Mouse (Mus musculus): Measurements from ENCODE around the gene Msantd2. TPM values are rescaled to one million over a fixed set of nuclear protein-coding genes. Genes with fewer than 3 reads are reported as not detected.

The Msantd2 gene
- polyA plus RNA-seq (2016; fragmentation: Nextera tagmentation; extraction: Ambion mirVana), result 33.1 and 38.0 TPM in 2 replicates

DNA sequence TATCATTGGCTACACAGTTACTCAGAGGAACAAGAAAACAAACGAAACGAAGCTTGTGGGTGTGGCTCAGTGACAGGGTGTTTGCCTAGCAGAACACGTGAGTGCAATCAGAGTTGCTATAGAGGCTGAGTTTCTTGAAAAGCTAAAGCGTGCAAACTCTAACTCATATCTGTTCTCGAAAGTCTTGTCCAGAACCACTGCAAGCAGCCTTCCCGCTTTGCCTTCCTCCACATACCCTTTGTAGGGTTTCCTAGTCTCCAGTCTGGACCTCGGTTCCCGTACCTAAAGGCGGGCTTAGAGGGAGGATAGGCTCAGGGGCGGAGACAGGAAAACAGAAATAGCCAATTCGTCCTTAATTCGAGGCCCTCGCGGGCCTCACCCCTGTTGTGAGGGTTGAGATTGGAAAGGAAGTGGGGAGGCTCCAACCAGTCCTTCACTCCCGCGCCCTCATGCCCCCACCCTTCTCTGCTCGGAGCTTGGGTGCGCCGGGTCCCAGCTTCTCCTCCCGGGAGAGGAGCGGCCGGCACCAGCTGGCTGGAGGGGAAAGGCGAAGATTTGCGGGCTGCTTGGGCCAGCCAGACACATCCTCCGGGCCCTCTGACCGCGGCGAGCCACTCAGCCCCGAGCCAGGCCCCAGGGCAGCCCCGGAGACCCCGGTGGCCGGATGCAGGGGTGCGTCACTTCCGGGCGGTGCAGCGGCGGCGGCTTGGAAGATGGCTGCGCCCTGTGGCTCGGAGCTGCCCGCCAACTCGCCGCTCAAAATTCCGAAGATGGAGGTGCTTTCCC lies at the start of gene Msantd2:
Msantd2 (plus strand) TSS at position 709 of the 786 bp plus-strand sequence.
- WGBS, result under 1% methylated on average over 44 of the region's 44 CpGs
- H3K36me3 ChIP-seq, result peaks cover 19% of the 10 kb centered on the region
- DNase-seq (ENCODE audit: low spot score), result peak; percentile 98

DNA sequence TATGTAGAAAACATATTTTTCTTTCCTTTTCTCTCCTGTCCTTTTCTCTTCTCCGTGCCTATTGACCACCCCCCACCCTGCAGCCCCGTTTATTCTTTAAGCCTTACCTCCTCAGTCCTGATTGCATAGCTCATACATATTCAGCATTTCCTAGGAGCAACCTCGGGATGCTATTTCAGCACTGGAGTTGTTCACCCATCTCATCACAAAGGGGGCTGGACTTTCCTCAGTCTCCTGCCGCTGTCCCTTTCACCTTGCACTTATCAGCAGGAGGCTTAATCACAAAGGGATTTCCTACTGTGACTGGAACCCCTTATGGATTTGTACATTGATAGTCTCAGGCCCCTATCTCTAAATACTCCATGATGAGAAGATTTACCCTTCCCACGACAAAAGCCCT lies 36.7 kb upstream of the Msantd2 start:
- no peaks in the 10 kb centered on the region for H3K9me3 ChIP-seq (replicated peaks)
- peaks cover 76% of the 10 kb centered on the region for H3K27me3 ChIP-seq (ENCODE audit: low read depth, poor library complexity, severe bottlenecking)
- WGBS, result under 1% methylated on average over 5 of the region's 5 CpGs
- peaks cover 37% of the 10 kb centered on the region for H3K4me1 ChIP-seq
- H3K27ac ChIP-seq, result no peak overlapping the region
- DNase-seq (ENCODE audit: low spot score), result no peak
- H3K36me3 ChIP-seq, result no peaks in the 10 kb centered on the region
- no peak overlapping the region for H3K4me3 ChIP-seq

More for the DNA sequence above, at the start of gene Msantd2:
- Histone ChIP-seq H3K27ac (peak within 1 kb of the TSS; percentile 99), H3K4me3 (peak within 1 kb of the TSS; percentile 99), H3K4me1 (peaks cover 18% of the 10 kb centered on the region), H3K27me3 (ENCODE audit: low read depth, poor library complexity, severe bottlenecking) (no peaks in the 10 kb centered on the region), H3K9me3 (replicated peaks) (no peaks in the 10 kb centered on the region)

DNA sequence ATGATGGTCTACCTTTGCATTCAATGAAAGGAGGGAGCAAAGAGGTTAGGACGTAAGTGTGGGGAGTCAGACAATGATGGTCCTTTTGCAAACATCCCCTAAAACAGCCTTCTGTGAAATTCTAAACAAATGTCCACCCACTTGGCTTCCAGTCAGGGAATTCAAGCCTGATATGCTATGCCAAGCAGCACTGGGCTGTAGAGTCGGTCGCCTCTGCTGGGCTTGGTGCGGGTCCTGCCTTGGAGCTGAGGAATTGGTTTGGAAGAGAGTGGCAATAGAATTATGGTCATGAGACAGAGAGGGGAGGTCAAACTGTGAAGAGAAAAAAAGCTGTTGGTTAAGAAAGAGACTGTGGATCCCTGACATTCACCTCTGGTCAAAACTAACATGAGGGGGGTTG lies 35.8 kb upstream of the Msantd2 start:
- WGBS, result 33% methylated on average over 4 of the region's 4 CpGs
- DNase-seq (ENCODE audit: low spot score), result no peak
- H3K36me3 ChIP-seq, result no peaks in the 10 kb centered on the region
- H3K27ac ChIP-seq, result no peak overlapping the region
- no peaks in the 10 kb centered on the region for H3K9me3 ChIP-seq (replicated peaks)
- H3K4me3 ChIP-seq, result no peak overlapping the region
- peaks cover 42% of the 10 kb centered on the region for H3K4me1 ChIP-seq
- peaks cover 86% of the 10 kb centered on the region for H3K27me3 ChIP-seq (ENCODE audit: low read depth, poor library complexity, severe bottlenecking)

DNA sequence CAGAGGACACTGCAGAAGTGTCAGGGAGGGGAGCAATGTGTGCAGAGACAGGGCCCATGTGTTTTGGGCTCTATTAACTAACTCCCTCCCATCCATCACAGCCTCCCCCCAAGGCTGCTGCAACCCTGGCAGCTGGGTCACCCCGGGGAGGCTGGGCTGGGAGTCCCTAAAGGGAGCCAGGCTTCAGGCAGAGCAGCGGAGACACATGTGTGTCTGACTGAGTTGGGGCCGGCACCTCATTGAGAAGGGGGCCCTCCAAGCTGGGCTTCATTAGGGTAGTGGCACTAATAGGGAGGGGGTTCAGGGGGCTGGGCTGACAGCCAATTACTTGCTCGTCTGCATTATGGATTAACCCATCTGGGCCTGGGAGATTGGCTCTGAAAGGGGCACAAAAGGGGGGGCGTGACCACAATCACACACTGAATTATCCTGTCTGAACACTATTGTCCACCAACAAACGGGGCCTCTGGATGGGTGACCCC lies 35.1 kb upstream of the Msantd2 start:
- Histone ChIP-seq H3K27ac (no peak overlapping the region), H3K36me3 (no peaks in the 10 kb centered on the region), H3K4me3 (no peak overlapping the region), H3K27me3 (ENCODE audit: low read depth, poor library complexity, severe bottlenecking) (peaks cover 93% of the 10 kb centered on the region), H3K4me1 (peaks cover 42% of the 10 kb centered on the region), H3K9me3 (replicated peaks) (no peaks in the 10 kb centered on the region)
- WGBS, result 2% methylated on average over 6 of the region's 6 CpGs
- DNase-seq (ENCODE audit: low spot score), result no peak

DNA sequence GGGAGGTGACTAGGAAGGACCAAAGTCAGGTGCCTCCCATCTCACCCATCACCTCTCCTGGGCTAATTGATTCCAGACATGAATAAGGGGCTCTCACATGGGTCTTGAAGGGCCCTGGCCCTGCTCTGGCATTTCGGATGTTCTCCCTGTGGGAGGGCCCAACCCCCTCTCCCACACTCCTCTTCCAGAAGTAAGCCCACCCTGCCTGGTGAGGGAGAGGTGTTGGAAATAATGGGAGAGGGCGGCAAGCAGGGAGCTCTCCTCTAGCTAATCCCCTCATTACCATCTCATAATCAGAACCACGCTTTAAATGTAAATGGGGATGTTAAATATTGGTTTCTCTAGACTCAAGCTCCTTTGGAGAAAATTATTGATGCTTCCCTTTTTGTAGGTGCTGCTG lies 34.1 kb upstream of the Msantd2 start:
- peaks cover 100% of the 10 kb centered on the region for H3K27me3 ChIP-seq (ENCODE audit: low read depth, poor library complexity, severe bottlenecking)
- H3K4me3 ChIP-seq, result no peak overlapping the region
- WGBS, result 0% methylated on average over 3 of the region's 3 CpGs
- no peak overlapping the region for H3K27ac ChIP-seq
- no peak for DNase-seq (ENCODE audit: low spot score)
- H3K36me3 ChIP-seq, result no peaks in the 10 kb centered on the region
- no peaks in the 10 kb centered on the region for H3K9me3 ChIP-seq (replicated peaks)
- H3K4me1 ChIP-seq, result peaks cover 45% of the 10 kb centered on the region

DNA sequence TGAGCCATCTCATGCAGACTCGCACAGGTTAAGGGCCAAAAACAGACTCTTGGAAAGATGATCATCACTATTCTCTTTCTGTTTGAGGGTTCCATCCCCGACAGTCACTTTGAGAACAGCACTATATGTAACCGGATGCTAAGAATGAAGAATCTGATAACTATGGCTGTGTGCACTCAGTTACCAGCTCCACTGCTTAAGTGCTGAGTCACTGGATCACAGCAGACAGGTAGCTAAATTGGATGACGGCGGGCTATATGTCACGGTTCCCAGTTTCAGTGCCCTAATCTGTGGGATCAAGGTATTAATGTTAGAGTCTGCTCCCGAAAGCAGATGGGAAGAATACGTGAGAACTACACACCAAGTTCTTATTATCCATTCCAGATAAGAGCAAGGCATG lies 33.3 kb upstream of the Msantd2 start:
- Histone ChIP-seq H3K9me3 (replicated peaks) (no peaks in the 10 kb centered on the region), H3K4me3 (peak overlapping the region; percentile 47), H3K27me3 (ENCODE audit: low read depth, poor library complexity, severe bottlenecking) (peaks cover 100% of the 10 kb centered on the region), H3K4me1 (peaks cover 53% of the 10 kb centered on the region), H3K27ac (no peak overlapping the region), H3K36me3 (no peaks in the 10 kb centered on the region)
- DNase-seq (ENCODE audit: low spot score), result no peak
- WGBS, result 2% methylated on average over 8 of the region's 8 CpGs

DNA sequence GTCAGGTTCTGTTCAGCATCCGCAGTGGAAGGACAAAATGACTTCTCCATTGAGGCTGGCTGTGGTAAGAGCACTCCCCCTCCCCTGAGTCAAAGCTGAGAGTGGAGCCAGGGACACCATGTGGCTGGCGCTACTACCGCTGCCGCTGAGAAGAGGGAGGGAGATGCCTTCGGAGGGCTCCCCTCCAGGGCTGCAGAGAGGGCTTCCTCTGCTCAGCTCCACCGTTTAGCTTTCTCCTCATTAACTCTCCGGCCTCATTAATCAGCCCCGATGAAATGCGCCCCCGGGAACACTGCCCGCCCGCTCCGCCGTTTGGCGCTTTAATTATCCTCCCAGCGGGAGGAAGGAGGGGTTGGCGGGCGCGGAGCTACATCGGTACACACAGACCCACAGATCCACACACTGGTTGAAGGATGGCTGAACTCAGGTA lies 32.6 kb upstream of the Msantd2 start:
- Histone ChIP-seq H3K27ac (no peak overlapping the region), H3K4me1 (peaks cover 53% of the 10 kb centered on the region), H3K4me3 (peak overlapping the region; percentile 47), H3K27me3 (ENCODE audit: low read depth, poor library complexity, severe bottlenecking) (peaks cover 100% of the 10 kb centered on the region), H3K36me3 (no peaks in the 10 kb centered on the region), H3K9me3 (replicated peaks) (no peaks in the 10 kb centered on the region)
- DNase-seq (ENCODE audit: low spot score), result peak; percentile 72
- under 1% methylated on average over 20 of the region's 20 CpGs for WGBS

DNA sequence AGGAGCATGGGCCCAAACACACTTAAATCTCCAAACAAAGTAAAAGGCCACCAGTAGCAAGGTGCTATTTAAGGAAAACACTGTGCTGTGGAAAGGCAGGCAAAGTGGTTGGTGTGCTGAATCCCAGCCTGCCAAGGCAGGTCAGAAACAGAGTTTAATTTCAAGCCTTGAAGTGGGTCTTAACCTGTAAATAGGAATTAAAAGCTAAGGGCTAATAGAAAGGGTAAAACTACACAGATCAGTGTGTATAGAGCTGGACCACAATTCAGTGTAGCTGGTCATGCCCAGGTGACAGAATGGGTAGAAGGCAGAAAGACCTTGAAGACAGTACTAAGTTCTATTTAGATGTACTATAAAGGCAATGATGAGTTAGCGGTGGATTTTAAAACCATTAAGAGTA lies 32.0 kb upstream of the Msantd2 start:
- Histone ChIP-seq H3K9me3 (replicated peaks) (no peaks in the 10 kb centered on the region), H3K27ac (no peak overlapping the region), H3K4me1 (peaks cover 53% of the 10 kb centered on the region), H3K36me3 (no peaks in the 10 kb centered on the region), H3K4me3 (no peak overlapping the region), H3K27me3 (ENCODE audit: low read depth, poor library complexity, severe bottlenecking) (peaks cover 100% of the 10 kb centered on the region)
- WGBS, result 26% methylated on average over 1 of the region's 1 CpGs
- no peak for DNase-seq (ENCODE audit: low spot score)

DNA sequence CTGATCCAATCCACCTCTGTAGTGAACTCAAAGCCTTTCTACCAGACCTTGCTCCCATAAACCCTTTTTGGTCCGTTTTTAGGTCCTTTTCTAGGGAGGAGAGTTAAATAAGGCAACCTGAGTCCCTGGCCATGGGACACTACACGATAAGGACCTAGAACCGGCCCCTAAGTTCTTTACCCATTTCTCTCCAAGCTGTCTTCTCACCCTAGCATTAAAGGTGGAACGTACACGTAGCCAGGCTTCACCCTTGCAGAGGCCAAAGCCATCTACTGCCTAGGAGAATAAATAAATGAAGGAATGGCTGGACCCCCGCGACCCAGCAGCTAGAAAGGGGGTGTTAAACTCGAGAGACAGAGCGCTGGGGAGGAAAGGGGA lies 29.5 kb upstream of the Msantd2 start:
- peaks cover 98% of the 10 kb centered on the region for H3K27me3 ChIP-seq (ENCODE audit: low read depth, poor library complexity, severe bottlenecking)
- no peak for DNase-seq (ENCODE audit: low spot score)
- H3K9me3 ChIP-seq (replicated peaks), result no peaks in the 10 kb centered on the region
- H3K4me3 ChIP-seq, result peak overlapping the region; percentile 54
- WGBS, result 1% methylated on average over 9 of the region's 9 CpGs
- peaks cover 43% of the 10 kb centered on the region for H3K4me1 ChIP-seq
- H3K36me3 ChIP-seq, result no peaks in the 10 kb centered on the region
- no peak overlapping the region for H3K27ac ChIP-seq

DNA sequence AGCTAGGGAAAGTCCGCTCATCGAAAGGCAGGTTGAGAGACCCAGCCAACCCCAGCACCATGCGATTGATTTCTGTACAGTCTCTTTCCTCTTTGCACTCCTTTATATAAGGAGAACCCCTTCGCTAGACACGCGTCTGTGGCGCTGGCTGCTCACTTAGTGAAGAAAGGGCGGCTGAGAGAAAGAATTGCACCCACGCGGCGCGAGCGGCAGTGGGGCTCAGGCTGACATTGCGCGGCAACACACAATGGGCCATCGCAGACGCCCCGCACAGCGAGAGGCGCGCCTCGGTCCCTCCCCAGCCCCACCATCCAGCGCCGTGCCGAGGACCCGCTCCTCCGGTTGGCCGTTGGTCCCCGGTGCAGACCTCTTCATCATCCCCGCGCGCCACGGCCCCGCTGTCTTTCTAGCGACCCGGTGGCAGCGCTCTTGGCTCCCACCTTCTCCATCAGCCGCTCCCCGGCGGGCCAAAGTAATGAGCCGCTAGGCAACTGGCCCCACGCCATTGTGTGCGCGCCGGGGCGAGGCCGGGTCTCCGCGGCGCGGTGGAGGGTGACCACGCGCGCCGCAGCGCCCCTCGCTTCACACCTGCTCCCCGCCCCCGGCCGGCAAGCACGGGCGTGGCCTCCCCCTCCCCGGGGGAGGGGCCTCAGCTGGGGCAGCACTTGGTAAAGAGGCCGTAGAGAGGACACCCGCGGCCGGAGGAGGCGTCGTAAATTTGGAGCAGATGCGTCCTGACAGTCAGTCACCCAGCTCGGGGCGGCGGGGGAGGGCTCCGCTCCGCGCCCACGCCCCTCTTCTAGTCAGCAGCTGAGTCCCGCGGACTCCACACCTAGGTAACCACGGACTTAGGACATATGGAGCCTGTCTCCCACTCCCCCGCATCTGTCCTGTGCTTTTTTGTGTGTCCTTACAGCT lies 28.8 kb upstream of the Msantd2 start:
- peak; percentile 62 for DNase-seq (ENCODE audit: low spot score)
- peak overlapping the region; percentile 32; the same call in 1 of the 2 replicates for H3K27ac ChIP-seq
- under 1% methylated on average over 79 of the region's 81 CpGs for WGBS

DNA sequence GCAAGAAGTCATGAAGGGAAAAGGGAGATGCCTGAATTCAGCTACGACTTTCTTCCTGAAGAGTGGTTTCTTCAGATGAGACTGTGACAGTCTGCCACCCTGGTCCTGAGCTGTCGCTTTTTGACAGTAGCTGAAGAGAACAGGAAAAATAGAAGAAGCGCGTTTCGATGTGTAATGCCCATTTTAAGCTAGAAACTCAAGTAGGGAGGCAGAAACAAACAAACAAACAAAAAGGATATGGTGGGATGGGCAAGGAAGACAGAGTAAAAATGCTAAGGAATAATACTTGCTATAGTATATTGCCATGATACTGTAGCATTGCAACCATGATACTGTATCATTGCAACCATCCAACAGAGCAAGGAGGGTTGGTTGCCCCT lies 28.2 kb upstream of the Msantd2 start:
- Histone ChIP-seq H3K4me3 (peak overlapping the region; percentile 54), H3K9me3 (replicated peaks) (no peaks in the 10 kb centered on the region), H3K27me3 (ENCODE audit: low read depth, poor library complexity, severe bottlenecking) (peaks cover 87% of the 10 kb centered on the region), H3K36me3 (no peaks in the 10 kb centered on the region), H3K4me1 (peaks cover 31% of the 10 kb centered on the region), H3K27ac (no peak overlapping the region)
- DNase-seq (ENCODE audit: low spot score), result no peak
- WGBS, result 7% methylated on average over 5 of the region's 5 CpGs

More for the DNA sequence above, 28.8 kb upstream of the Msantd2 start:
- peaks cover 93% of the 10 kb centered on the region for H3K27me3 ChIP-seq (ENCODE audit: low read depth, poor library complexity, severe bottlenecking)
- peaks cover 36% of the 10 kb centered on the region for H3K4me1 ChIP-seq
- peak overlapping the region; percentile 54 for H3K4me3 ChIP-seq
- no peaks in the 10 kb centered on the region for H3K36me3 ChIP-seq
- H3K9me3 ChIP-seq (replicated peaks), result no peaks in the 10 kb centered on the region

DNA sequence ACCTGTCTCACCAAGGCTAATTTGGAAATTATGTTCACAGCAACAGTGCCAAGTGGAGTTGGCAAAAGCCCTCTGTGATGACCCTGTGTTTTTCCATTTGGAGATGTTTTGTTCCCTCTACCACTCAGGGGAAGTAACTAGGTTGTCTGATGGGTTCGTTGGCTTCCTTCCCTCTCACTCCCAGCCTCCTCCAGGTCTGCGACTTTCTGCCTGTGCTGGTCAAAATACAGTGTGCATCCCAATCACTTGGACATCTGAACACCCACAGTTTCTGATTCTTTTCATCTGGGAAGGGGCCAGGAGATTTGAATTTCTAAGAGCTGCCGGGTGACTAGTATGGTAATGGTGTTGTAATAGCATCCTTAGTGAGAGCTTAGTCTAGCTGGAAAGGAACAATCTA lies 27.5 kb upstream of the Msantd2 start:
- H3K4me3 ChIP-seq, result no peak overlapping the region
- no peaks in the 10 kb centered on the region for H3K36me3 ChIP-seq
- no peak overlapping the region for H3K27ac ChIP-seq
- WGBS, result 6% methylated on average over 3 of the region's 3 CpGs
- H3K4me1 ChIP-seq, result peaks cover 24% of the 10 kb centered on the region
- DNase-seq (ENCODE audit: low spot score), result no peak
- H3K9me3 ChIP-seq (replicated peaks), result no peaks in the 10 kb centered on the region
- peaks cover 80% of the 10 kb centered on the region for H3K27me3 ChIP-seq (ENCODE audit: low read depth, poor library complexity, severe bottlenecking)

DNA sequence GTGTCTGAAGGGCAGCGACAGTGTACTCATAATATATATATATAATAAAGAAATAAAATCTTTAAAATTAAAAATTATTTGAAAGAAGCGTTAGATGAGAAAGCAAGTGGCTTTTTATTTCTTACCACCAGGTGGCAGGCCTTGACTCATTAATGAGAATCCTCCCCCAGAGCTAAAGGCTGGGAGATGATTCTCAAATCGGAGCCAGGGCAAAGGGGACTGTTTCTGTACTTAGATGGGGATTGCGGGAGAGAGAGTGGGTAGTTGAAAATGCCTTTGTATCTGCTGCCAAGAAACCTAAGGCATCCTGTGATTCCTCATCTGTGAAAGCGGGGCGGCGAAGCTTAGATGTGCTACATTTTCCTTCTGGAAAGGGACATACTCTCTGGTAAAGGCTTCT lies 26.4 kb upstream of the Msantd2 start:
- no peak for DNase-seq (ENCODE audit: low spot score)
- peaks cover 12% of the 10 kb centered on the region for H3K4me1 ChIP-seq
- H3K36me3 ChIP-seq, result no peaks in the 10 kb centered on the region
- no peak overlapping the region for H3K4me3 ChIP-seq
- peaks cover 69% of the 10 kb centered on the region for H3K27me3 ChIP-seq (ENCODE audit: low read depth, poor library complexity, severe bottlenecking)
- WGBS, result 14% methylated on average over 7 of the region's 7 CpGs
- no peaks in the 10 kb centered on the region for H3K9me3 ChIP-seq (replicated peaks)
- H3K27ac ChIP-seq, result no peak overlapping the region
